Mouse (Mus musculus) heart, postnatal 0 days (tissue): ENCODE results near the gene Esam.

Source experiments
- CTCF ChIP-seq: IDR thresholded peaks from 2 replicates; pipeline ENCODE4 v1.5.1; 2016; ENCODE audit warnings: antibody characterized with exemption, control low read depth, low read depth
- EP300 ChIP-seq: IDR thresholded peaks from 2 replicates; pipeline ENCODE4 v1.6.1; 2016; ENCODE audit warnings: antibody characterized with exemption, low read depth

DNA sequence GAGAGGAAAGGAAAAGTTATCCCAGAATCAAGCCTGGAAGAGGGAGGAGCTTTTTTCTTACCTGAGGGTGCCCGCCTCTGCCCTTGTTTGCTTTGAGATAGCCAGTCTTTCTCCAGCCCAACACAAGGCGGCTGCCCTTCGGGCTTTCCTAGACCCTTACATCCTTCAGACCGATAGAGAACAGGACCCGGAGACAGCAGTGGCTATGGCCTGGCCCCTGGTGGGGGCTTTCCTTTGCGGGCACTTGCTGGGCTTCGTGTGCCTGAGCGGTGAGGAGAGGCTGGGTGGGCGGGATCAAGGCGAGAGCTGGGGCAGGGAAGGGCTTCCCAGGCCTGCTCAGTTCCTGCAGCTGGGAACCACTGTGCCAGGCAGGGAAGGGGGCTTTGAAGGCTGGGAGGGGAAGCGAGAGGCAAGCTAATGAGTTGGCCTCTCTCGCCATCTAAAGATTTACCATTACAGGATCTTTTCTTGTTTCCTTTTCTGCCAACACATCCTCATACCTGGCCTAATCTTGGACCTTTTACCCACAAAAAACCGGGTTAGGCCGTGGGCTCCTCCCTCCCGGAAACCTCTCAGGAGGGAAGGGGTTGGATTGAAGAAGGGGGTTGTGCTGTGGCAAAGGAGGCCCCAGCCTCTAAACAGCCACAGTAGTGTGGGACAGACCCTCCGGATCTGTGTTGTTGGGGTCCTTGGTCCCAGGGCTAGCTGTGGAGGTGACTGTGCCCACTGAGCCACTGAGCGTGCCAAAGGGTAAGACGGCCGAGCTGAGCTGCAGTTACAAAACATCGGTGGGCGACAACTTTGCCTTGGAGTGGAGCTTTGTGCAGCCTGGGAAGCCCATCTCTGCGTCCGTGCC lies 11.5 kb downstream of the Esam start, which contains the start of gene Vsig2:
- TF ChIP-seq CTCF (no peak), EP300 (no peak)
